Mouse (Mus musculus): ENCODE results near the gene Tnk2.
"Not testable (repeated sequence)": the region's sequence is repeated elsewhere in the genome, so short reads cannot be mapped to it uniquely, and the experiment has no call there.

Gene Tnk2

GRCm38 (mm10) chr16:32636331-32636730, 7.3 kb upstream of the Tnk2 start:
- DNase-seq (ENCODE audit: low spot score), result no peak

DNA sequence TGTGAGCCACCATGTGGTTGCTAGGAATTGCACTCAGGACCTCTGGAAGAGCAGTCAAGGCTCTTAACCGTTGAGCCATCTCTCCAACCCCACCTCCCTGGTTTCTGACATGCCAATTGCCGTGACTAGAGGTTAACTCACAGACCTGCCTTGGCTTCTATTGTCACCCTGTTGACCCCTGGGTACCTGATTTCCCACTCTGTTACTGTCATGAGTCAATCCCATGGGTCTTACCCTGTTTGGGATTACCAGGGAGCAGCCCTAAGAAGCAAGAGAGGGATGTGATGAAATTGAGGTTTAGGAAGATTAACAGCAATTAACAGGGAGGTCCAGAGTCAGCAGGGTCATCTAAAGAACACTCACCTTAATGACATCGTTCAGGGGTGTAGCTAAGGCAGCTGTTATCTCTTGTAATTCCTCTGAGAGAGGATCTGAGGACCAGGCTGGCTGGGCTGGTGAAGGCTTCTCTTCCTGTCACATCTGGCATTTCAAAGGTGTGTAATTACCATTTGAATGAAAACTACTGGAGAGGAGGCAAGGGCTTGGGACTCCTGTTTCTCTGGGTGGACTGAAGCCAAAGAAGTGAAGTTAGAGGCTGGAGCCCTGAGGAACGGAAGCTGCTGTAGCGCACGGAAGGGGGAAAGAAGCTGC, 6.7 kb upstream of the Tnk2 start:
- no peak for DNase-seq (ENCODE audit: low spot score)

DNA sequence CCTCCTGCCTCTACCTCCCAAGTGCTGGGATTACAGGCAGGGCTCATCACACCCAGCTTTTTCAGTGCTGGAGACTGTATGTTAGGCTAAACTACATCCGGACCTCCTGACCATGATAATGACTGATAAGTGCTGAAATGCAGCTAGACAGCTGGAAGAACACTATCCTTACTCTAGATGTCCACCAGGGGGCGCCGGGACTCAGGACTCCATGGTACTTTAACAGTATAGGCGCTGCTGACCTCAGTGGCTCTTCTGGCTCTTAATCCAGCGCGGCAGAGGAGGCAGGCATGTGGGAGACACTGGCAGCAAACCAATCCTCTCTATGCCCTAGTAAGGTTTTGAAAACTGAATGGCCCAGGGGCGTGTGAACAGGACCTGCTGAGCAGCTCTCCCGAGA, 5.2 kb upstream of the Tnk2 start:
- DNase-seq (ENCODE audit: low spot score), result peak; percentile 86

- no peak for DNase-seq (ENCODE audit: low spot score)
Observed at GRCm38 (mm10) chr16:32640096-32640495, 3.6 kb upstream of the Tnk2 start.

- not testable (repeated sequence) for DNase-seq (ENCODE audit: low spot score)
Observed at GRCm38 (mm10) chr16:32640683-32641082, 3.0 kb upstream of the Tnk2 start.

DNA sequence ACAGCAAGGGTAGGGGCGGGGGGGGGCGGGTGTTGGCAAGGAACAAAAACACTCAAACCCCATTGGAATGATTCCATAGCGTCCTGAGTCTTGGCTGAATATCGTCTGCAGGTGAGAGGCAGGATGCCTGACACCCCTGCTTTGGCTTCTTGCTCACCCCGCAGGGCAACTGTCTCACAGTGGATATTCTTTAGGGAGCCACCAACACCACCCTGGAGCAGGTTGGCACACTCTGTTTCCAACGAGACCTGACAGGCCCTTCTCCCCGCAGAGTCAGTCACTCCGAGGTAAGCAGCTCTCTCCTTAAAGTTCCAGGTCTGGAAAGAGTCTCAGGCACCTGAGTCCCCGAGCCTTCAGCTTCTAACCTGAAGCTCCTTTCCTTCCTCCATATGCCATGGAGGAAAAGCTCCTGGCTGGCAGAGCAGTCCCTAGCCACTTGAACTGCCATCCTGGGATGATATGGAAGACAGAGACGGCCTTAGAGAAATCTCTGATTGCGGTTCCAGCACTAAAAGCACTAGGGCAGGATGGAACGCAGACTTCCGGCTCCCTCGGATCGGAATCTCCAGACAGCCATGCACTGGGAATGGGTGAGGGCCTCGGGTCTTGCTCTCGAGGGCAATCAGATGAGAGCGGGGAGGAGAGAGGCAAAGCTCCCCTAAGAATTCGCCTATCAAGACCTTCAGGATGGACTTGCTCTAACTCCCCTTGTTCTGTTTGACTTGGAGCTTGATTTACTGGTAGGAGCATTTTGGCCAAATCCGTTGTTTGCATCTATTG, 2.0 kb upstream of the Tnk2 start:
- no peak for DNase-seq (ENCODE audit: low spot score)

DNA sequence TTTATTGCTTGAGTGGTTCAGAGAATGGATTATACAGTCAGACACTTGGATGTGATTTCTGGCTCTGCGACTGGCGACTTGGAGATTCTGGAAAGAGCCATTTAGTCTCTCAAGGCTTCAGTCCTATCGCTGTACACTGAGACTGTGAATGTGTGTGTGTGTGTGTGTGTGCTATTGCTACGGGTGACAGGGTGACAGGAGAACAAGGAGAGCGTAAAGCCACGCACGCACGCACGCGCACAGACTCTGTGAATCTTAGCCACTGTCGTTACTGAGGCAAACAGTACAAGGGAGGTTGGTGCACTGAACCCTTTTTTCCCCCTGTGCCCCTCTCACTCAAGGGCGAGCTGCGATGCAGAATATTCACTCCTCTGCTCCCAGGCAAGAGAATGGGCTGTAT, 1.4 kb upstream of the Tnk2 start:
- no peak for DNase-seq (ENCODE audit: low spot score)

GRCm38 (mm10) chr16:32644069-32644800, 561 bp downstream of the Tnk2 start:
- peak; percentile 45 for DNase-seq (ENCODE audit: low spot score)

- no peak for DNase-seq (ENCODE audit: low spot score)
Observed at GRCm38 (mm10) chr16:32644801-32645170, 1.1 kb downstream of the Tnk2 start.

DNA sequence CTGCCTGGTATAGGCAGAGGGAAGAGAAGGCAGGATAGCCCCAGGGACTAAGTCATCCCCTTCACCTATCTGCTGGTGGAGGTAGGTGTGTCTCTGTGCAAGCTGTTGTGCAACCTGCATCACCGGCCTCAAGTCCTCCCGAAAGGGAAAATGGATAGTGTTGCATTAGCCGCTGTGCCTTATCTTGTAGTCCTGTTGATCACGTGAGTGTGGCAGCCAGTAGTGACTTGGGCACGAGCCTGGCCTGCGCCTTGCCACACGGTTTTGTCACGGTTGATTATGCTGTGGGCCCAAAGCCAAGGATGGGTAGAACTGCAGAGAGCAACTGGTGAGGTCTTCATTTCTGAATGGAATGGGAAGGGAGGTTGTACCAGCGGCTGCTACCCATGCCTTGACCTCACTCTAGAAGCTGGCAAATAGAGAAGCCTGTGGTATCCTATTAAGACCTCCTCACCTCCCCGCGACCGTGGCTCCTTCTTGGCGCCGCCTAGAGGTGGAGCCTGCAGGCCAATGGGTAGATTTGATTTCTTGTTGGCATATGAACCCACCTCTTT, 1.8 kb downstream of the Tnk2 start:
- DNase-seq (ENCODE audit: low spot score), result no peak

- DNase-seq (ENCODE audit: low spot score), result no peak
Observed at GRCm38 (mm10) chr16:32646014-32646413, 2.3 kb downstream of the Tnk2 start.

DNA sequence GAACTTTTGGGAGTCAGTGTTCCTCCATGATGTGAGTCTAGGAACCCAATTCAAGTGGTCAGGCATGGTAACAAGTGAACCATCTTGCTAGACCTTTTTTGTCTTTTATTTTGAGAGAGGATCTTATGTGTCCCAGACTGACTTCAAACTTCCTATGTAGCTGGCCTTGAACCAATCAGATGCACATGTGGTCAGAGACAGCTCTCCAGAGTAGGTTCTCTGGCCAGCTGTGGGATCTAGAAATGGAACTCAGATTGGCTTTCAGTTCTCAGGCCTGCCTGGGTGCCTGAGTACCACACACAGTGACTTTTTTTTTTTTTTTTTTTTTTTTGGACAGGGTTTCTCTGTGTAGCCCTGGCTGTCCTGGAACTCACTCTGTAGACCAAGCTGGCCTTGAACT, 4.0 kb downstream of the Tnk2 start:
- no peak for DNase-seq (ENCODE audit: low spot score)

- DNase-seq (ENCODE audit: low spot score), result no peak
Observed at GRCm38 (mm10) chr16:32650461-32650860, 6.8 kb downstream of the Tnk2 start.

DNA sequence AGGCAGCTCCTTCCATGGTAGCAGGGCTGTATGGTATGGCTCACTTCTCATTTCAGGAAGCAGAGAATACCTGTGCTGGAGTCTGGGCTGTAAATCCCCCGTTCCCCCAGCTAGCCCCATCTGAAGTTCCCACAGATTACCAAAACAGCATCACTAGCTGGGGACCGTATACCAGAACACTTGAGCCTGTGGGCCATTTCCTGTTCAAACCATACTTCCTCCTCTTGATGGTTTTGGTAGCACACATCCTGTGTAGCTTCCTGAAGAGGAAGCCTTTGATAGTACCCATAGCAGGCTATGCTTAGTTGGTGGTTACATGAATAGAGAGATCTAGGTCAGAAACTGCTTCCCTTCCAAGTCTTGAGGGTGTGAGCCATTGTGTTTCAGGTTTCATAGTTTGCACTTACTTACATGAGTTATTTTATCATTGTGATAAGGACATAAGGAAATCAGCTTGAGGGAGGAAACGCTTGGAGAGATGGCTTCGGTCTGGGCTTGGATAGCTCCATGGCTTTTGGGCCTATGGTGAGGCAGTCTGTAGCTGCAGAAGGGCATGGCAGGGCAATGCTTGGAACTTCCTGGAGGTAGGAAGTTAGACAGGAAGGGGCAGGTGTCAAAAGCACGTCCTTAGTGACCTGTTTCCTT, 7.4 kb downstream of the Tnk2 start:
- no peak for DNase-seq (ENCODE audit: low spot score)

DNA sequence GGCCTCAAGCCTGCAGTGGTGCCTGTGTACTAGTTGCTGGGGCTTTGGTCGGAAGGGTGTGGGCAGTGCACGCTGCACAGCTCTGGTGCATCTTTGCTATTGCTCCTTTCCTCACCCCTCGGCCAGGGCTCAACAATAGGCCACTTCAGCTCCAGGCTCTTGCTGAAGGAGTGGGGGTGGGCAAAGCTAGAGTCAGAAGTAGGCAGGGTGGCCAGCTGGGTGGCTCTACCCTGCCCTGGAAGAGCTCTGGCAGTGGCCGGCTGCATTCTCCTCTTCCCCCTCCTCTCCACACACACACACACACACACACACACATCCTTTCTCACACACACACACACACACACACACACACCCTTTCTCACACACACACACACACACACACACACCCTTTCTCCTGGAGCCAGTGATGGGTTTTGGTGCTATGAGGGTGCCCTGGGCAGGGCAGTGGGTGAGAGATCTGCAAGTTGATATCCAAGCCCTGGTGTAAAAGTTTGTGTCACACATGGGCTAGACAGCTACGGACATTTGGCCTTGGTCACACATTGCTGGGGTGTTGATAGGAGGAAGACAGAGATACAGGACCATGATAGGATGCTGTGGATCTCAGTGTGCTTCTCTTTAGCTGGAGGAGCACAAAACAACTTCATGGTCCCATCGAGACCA, 10.5 kb downstream of the Tnk2 start:
- no peak for DNase-seq (ENCODE audit: low spot score)

GRCm38 (mm10) chr16:32655534-32655933, 11.9 kb downstream of the Tnk2 start:
- DNase-seq (ENCODE audit: low spot score), result no peak

DNA sequence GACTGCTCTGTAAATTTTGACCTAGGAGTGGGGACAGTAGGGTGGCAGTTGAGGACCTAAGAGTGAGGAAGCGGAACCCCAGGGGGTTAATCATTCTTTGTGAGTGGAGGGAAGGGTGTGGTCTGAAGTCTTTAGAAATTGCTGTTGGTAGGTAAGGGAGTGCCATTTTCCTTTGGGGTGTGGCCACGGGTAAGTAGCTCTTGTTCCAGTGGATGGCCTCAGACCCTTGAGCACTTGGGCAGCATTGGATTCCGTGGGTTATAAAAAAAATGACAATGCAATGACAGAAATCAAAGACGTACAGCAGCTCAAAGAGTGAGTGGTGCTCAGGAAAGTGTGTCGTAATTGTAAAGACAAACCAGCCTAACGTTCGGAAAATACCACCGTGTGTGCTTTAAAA, 12.6 kb downstream of the Tnk2 start:
- no peak for DNase-seq (ENCODE audit: low spot score)

DNA sequence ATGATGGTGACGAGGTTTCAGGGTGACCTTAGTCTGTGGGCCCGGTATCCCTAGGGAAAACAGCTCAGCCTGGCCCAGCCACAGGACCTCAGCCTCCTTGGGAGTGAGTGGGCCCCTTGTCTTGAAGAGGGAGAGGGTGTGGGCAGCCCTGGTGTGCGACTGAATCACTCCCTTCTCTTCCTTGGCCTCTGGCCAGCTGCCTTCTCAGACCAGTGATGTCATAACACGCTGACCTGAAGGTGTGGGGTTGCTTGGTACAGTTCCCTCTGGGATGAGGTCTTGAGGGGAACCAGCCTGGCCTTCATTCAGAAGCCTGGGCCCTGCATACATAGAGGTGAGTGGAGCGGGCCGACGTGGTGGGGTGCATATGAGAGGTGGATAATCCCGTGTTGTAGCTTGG, 13.1 kb downstream of the Tnk2 start:
- peak; percentile 51 for DNase-seq (ENCODE audit: low spot score)

DNA sequence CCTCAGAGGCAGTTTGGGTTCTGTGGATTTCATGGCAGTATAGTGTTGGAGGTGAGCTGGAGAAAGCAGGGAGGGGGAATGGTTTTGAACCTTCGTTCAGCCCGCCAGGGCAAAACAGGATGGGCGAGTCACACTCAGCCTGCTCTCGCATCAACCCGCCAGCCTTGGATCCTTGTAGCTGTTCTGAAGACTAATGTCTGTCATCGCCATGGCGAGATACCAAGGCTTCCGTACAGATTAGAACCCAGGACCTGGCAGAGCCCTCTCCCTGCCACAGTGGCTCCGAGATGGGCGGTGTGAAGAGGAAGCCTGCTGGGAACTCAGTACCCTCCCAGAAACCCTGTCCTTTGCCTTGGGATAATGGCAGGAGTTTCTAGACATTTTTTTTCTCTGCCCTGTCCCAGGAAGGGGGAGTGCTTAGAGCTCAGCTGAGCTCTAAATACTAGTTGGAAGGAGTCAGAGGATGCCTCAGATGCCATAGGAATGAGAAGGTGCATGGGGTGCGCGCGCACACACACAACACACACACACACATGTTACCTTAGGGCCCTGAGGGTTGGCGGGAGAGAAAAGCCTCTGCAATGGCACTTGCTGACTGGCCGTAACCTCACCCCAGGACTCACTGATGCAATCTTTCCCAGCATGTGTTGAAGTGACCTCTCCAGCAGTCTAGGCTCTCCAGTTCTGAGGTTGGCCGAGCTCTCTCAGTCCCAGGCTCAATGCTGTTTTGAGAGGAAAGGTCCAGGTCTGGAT, 14.0 kb downstream of the Tnk2 start:
- no peak for DNase-seq (ENCODE audit: low spot score)

GRCm38 (mm10) chr16:32658743-32659171, 15.1 kb downstream of the Tnk2 start:
- no peak for DNase-seq (ENCODE audit: low spot score)

GRCm38 (mm10) chr16:32659385-32659784, 15.7 kb downstream of the Tnk2 start:
- peak; percentile 55 for DNase-seq (ENCODE audit: low spot score)
